Mouse (Mus musculus) forebrain, embryonic 13.5 days (tissue): ENCODE data around the gene Prkce. TPM values are rescaled to one million over a fixed set of nuclear protein-coding genes. Genes with fewer than 3 reads are reported as not detected.
A peak's percentile ranks its signal among the peaks of the same experiment; 100 is the strongest.

Source experiments
- ATAC-seq: fragments of 200-750 bp; cut with Nextera tagmentation; 2 replicates; pipeline ENCODE4 v1.8.0; 2017
- H3K27ac ChIP-seq: fragments of 300-500 bp; sonication (generic); 2 replicates; pipeline ENCODE4 v1.5.1; 2015; ENCODE audit warnings: inconsistent platforms, mild to moderate bottlenecking, moderate library complexity
- H3K27me3 ChIP-seq: fragments of 300-500 bp; sonication (generic); 2 replicates; pipeline ENCODE4 v1.6.1; 2015; ENCODE audit warnings: mild to moderate bottlenecking, inconsistent platforms
- H3K36me3 ChIP-seq: fragments of 300-500 bp; sonication (generic); 2 replicates; pipeline ENCODE4 v1.6.1; 2015; ENCODE audit warnings: mild to moderate bottlenecking, inconsistent platforms; ENCODE audit not compliant: poor library complexity, severe bottlenecking
- H3K4me1 ChIP-seq: fragments of 300-500 bp; sonication (generic); 2 replicates; pipeline ENCODE4 v1.6.1; 2015; ENCODE audit warnings: inconsistent platforms
- H3K4me2 ChIP-seq: fragments of 300-500 bp; sonication (generic); 2 replicates; pipeline ENCODE4 v1.6.1; 2015; ENCODE audit warnings: inconsistent platforms, mild to moderate bottlenecking, moderate library complexity
- H3K4me3 ChIP-seq: fragments of 300-500 bp; sonication (generic); 2 replicates; pipeline ENCODE4 v1.5.1; 2015; ENCODE audit warnings: mild to moderate bottlenecking, inconsistent platforms
- H3K9ac ChIP-seq: fragments of 300-500 bp; sonication (generic); 2 replicates; pipeline ENCODE4 v1.6.1; 2015; ENCODE audit warnings: mild to moderate bottlenecking, inconsistent platforms
- H3K9me3 ChIP-seq: fragments of 300-500 bp; sonication (generic); replicated peaks from 2 replicates; pipeline ENCODE4 v1.6.1; 2016; ENCODE audit warnings: inconsistent platforms
- WGBS: fragments of 180-500 bp; shearing (Covaris S2); methylation state at CpG from one replicate; pipeline ENCODE4 v1.1.7; 2015; 5-methylcytosine and 5-hydroxymethylcytosine counted together
- polyA plus RNA-seq: library from polyadenylated mRNA; unstranded; fragments of >200 nt; fragmentation: Nextera tagmentation; extraction: Ambion mirVana; gene quantifications from 2 replicates; pipeline ENCODE4 v1.2.1, GENCODE M21; 2015

Prkce gene
- polyA plus RNA-seq, 1 experiment from 2014 or later, result 10.9 TPM

- no peak overlapping the region for H3K4me3 ChIP-seq
- H3K27me3 ChIP-seq, result 0 out of 2 replicates have a peak, but pooled peaks cover 3% of the 10 kb centered on the region
- no peak overlapping the region for H3K4me2 ChIP-seq
- H3K36me3 ChIP-seq, result no peaks in the 10 kb centered on the region
- H3K9ac ChIP-seq, result no peak overlapping the region
- no peak for ATAC-seq
- peaks cover 6% of the 10 kb centered on the region; the same call in 1 of the 2 replicates for H3K9me3 ChIP-seq
- no peaks in the 10 kb centered on the region for H3K4me1 ChIP-seq
- WGBS, result 78% methylated on average over 6 of the region's 6 CpGs
- no peak overlapping the region for H3K27ac ChIP-seq
These were observed 10.6 kb upstream of the Prkce start for GRCm38 (mm10) chr17:86156999-86157398.

GRCm38 (mm10) chr17:86162672-86163071, 4.9 kb upstream of the Prkce start:
- Histone ChIP-seq H3K4me1 (peaks cover 8% of the 10 kb centered on the region), H3K36me3 (no peaks in the 10 kb centered on the region), H3K27me3 (0 out of 2 replicates have a peak, but pooled peaks cover 3% of the 10 kb centered on the region), H3K27ac (no peak overlapping the region), H3K4me3 (no peak overlapping the region), H3K9me3 (no peaks in the 10 kb centered on the region), H3K4me2 (no peak overlapping the region), H3K9ac (no peak overlapping the region)
- WGBS, result 47% methylated on average over 15 of the region's 15 CpGs
- no peak for ATAC-seq

- no peak overlapping the region for H3K4me3 ChIP-seq
- 0 out of 2 replicates have a peak, but pooled peaks cover 3% of the 10 kb centered on the region for H3K27me3 ChIP-seq
- no peak for ATAC-seq
- 81% methylated on average over 7 of the region's 7 CpGs for WGBS
- no peak overlapping the region for H3K4me2 ChIP-seq
- no peak overlapping the region for H3K9ac ChIP-seq
- peaks cover 20% of the 10 kb centered on the region for H3K4me1 ChIP-seq
- no peak overlapping the region for H3K27ac ChIP-seq
- H3K9me3 ChIP-seq, result no peaks in the 10 kb centered on the region
- H3K36me3 ChIP-seq, result no peaks in the 10 kb centered on the region
These were observed 3.2 kb upstream of the Prkce start for GRCm38 (mm10) chr17:86164416-86164815.

- H3K4me1 ChIP-seq, result peaks cover 36% of the 10 kb centered on the region
- H3K4me2 ChIP-seq, result peak overlapping the region; percentile 96
- H3K4me3 ChIP-seq, result peak overlapping the region; percentile 71
- ATAC-seq, result no peak
- 2% methylated on average over 19 of the region's 19 CpGs for WGBS
- peak overlapping the region; percentile 91 for H3K27ac ChIP-seq
- H3K27me3 ChIP-seq, result no peaks in the 10 kb centered on the region
- H3K36me3 ChIP-seq, result no peaks in the 10 kb centered on the region
- peak overlapping the region; percentile 81 for H3K9ac ChIP-seq
- H3K9me3 ChIP-seq, result no peaks in the 10 kb centered on the region
These were observed 1.5 kb upstream of the Prkce start for GRCm38 (mm10) chr17:86166051-86166566.

- peak overlapping the region; percentile 81 for H3K9ac ChIP-seq
- H3K36me3 ChIP-seq, result no peaks in the 10 kb centered on the region
- ATAC-seq, result peak; percentile 37
- H3K27me3 ChIP-seq, result no peaks in the 10 kb centered on the region
- no peaks in the 10 kb centered on the region for H3K9me3 ChIP-seq
- WGBS, result under 1% methylated on average over 43 of the region's 46 CpGs
- peaks cover 37% of the 10 kb centered on the region for H3K4me1 ChIP-seq
- H3K27ac ChIP-seq, result peak overlapping the region; percentile 91
- H3K4me3 ChIP-seq, result peak overlapping the region; percentile 71
- H3K4me2 ChIP-seq, result peak overlapping the region; percentile 96
These were observed 842 bp upstream of the Prkce start for GRCm38 (mm10) chr17:86166567-86167319.

GRCm38 (mm10) chr17:86168231-86168981, 821 bp downstream of the Prkce start:
- Histone ChIP-seq H3K9me3 (no peaks in the 10 kb centered on the region), H3K9ac (peak overlapping the region; percentile 81), H3K27ac (peak overlapping the region; percentile 91), H3K4me2 (peak overlapping the region; percentile 96), H3K27me3 (no peaks in the 10 kb centered on the region), H3K4me1 (peaks cover 37% of the 10 kb centered on the region), H3K36me3 (no peaks in the 10 kb centered on the region), H3K4me3 (peak overlapping the region; percentile 71)
- WGBS, result under 1% methylated on average over 64 of the region's 64 CpGs
- ATAC-seq, result peak; percentile 28

- no peak for ATAC-seq
- Histone ChIP-seq H3K9me3 (no peaks in the 10 kb centered on the region), H3K4me1 (peaks cover 37% of the 10 kb centered on the region), H3K36me3 (no peaks in the 10 kb centered on the region), H3K27ac (no peak overlapping the region), H3K9ac (peak overlapping the region; percentile 81), H3K4me3 (peak overlapping the region; percentile 71), H3K27me3 (no peaks in the 10 kb centered on the region), H3K4me2 (peak overlapping the region; percentile 96)
- WGBS, result 24% methylated on average over 6 of the region's 6 CpGs
These were observed 1.5 kb downstream of the Prkce start for GRCm38 (mm10) chr17:86169092-86169491.

- no peak for ATAC-seq
- H3K4me3 ChIP-seq, result peak overlapping the region; percentile 71
- peak overlapping the region; percentile 96 for H3K4me2 ChIP-seq
- H3K4me1 ChIP-seq, result peaks cover 37% of the 10 kb centered on the region
- H3K9me3 ChIP-seq, result no peaks in the 10 kb centered on the region
- H3K36me3 ChIP-seq, result no peaks in the 10 kb centered on the region
- H3K27me3 ChIP-seq, result no peaks in the 10 kb centered on the region
- no peak overlapping the region for H3K27ac ChIP-seq
- peak overlapping the region; percentile 81; the same call in 1 of the 2 replicates for H3K9ac ChIP-seq
- 65% methylated on average over 9 of the region's 9 CpGs for WGBS
These were observed 2.8 kb downstream of the Prkce start for GRCm38 (mm10) chr17:86170164-86170958.

- Histone ChIP-seq H3K9me3 (no peaks in the 10 kb centered on the region), H3K4me2 (no peak overlapping the region), H3K27me3 (no peaks in the 10 kb centered on the region), H3K27ac (no peak overlapping the region), H3K4me3 (no peak overlapping the region), H3K4me1 (peaks cover 20% of the 10 kb centered on the region; the same call in 1 of the 2 replicates), H3K36me3 (no peaks in the 10 kb centered on the region), H3K9ac (no peak overlapping the region)
- 65% methylated on average over 9 of the region's 9 CpGs for WGBS
- no peak for ATAC-seq
These were observed 7.9 kb downstream of the Prkce start for GRCm38 (mm10) chr17:86175516-86175915.

- Histone ChIP-seq H3K27me3 (no peaks in the 10 kb centered on the region), H3K36me3 (no peaks in the 10 kb centered on the region), H3K4me1 (peaks cover 13% of the 10 kb centered on the region; the same call in 1 of the 2 replicates), H3K27ac (no peak overlapping the region), H3K4me2 (no peak overlapping the region), H3K9ac (no peak overlapping the region), H3K4me3 (no peak overlapping the region), H3K9me3 (no peaks in the 10 kb centered on the region)
- 75% methylated on average over 7 of the region's 7 CpGs for WGBS
- ATAC-seq, result no peak
These were observed 9.1 kb downstream of the Prkce start for GRCm38 (mm10) chr17:86176722-86177121.

- Histone ChIP-seq H3K4me3 (no peak overlapping the region), H3K9ac (no peak overlapping the region), H3K27me3 (no peaks in the 10 kb centered on the region), H3K4me1 (peaks cover 13% of the 10 kb centered on the region), H3K36me3 (no peaks in the 10 kb centered on the region), H3K27ac (no peak overlapping the region), H3K4me2 (no peak overlapping the region), H3K9me3 (no peaks in the 10 kb centered on the region)
- 31% methylated on average over 2 of the region's 2 CpGs for whole genome bisulfite sequencing
- ATAC-seq, result no peak
These were observed 16.2 kb downstream of the Prkce start for GRCm38 (mm10) chr17:86183788-86184187.
